In genomic region chr4:148591637-148592380, GRCm38 (mm10) we compare ENCODE assay signal across 8 mouse cellular contexts. TPM values are rescaled to one million over a fixed set of nuclear protein-coding genes. Genes with fewer than 3 reads are reported as not detected.
DNase-seq lines count a peak whose midpoint lies in the region; ATAC-seq and TF ChIP-seq lines count a peak whose summit lies in the region.

No protein-coding gene starts in this region.

- peak overlapping the region; percentile 96 for H3K4me3 ChIP-seq in heart, embryonic 11.5 days (ENCODE audit: low read depth, low read length)
- H3K4me3 ChIP-seq in bone marrow macrophage, adult 2 months (ENCODE audit: insufficient read depth, low read length), result peak overlapping the region; percentile 76
- H3K4me3 ChIP-seq in liver, embryonic 16.5 days (ENCODE audit: low read depth, low read length), result peak overlapping the region; percentile 83
- peak overlapping the region; percentile 89 for H3K4me3 ChIP-seq in small intestine, adult 2 months (ENCODE audit: low read depth, low read length)

- peak overlapping the region; percentile 87 for H3K9ac ChIP-seq in heart, embryonic 11.5 days (ENCODE audit: low read depth, low read length)
- H3K9ac ChIP-seq in liver, embryonic 16.5 days (ENCODE audit: low read depth, low read length), result peak overlapping the region; percentile 75

- H3K36me3 ChIP-seq in heart, embryonic 11.5 days (ENCODE audit: control insufficient read depth, insufficient read depth, low read length), result peaks cover 26% of the 10 kb centered on the region
- H3K36me3 ChIP-seq in liver, embryonic 16.5 days (ENCODE audit: control insufficient read depth, insufficient read depth), result peaks cover 27% of the 10 kb centered on the region
- H3K36me3 ChIP-seq in small intestine, adult 2 months (ENCODE audit: control insufficient read depth, insufficient read depth, low read length), result peaks cover 13% of the 10 kb centered on the region; the same call in 1 of the 2 replicates

- no peak for TF ChIP-seq CTCF in bone marrow macrophage, adult 2 months (IDR thresholded peaks at IDR 0.05; ENCODE audit: low read depth, low read length)
- no peak for TF ChIP-seq CTCF in small intestine, adult 2 months (IDR thresholded peaks at IDR 0.05; ENCODE audit: extremely low read depth, insufficient read length, insufficient replicate concordance, low read depth, low read length)

- peak; percentile 51 for ATAC-seq in heart, embryonic 11.5 days (replicated peaks; ENCODE audit: insufficient number of reproducible peaks, low FRiP score, low TSS enrichment)
- peak; percentile 34 for ATAC-seq in granulocyte monocyte progenitor cell, adult 5-6 weeks (replicated peaks; ENCODE audit: poor library complexity, severe bottlenecking)
- peak; percentile 25 for ATAC-seq in liver, embryonic 16.5 days (ENCODE audit: low read depth)

- no peaks in the 10 kb centered on the region for H3K27me3 ChIP-seq in heart, embryonic 11.5 days (ENCODE audit: control insufficient read depth, insufficient read depth, low read length)
- no peaks in the 10 kb centered on the region for H3K27me3 ChIP-seq in liver, embryonic 16.5 days (ENCODE audit: control insufficient read depth, insufficient read depth, low read depth, low read length)
- no peaks in the 10 kb centered on the region for H3K27me3 ChIP-seq in small intestine, adult 2 months (ENCODE audit: control insufficient read depth, insufficient read depth, low read length)

- peak overlapping the region; percentile 95 for H3K4me2 ChIP-seq in heart, embryonic 11.5 days
- H3K4me2 ChIP-seq in liver, embryonic 16.5 days (ENCODE audit: low read depth, low read length), result peak overlapping the region; percentile 93

- TF ChIP-seq POLR2A in bone marrow macrophage, adult 2 months (IDR thresholded peaks at IDR 0.05; ENCODE audit: borderline replicate concordance, low read depth, low read length), result no peak
- TF ChIP-seq POLR2A in small intestine, adult 2 months (IDR thresholded peaks at IDR 0.05; ENCODE audit: low read depth, low read length), result no peak

- H3K9me3 ChIP-seq in heart, embryonic 11.5 days (replicated peaks; ENCODE audit: control insufficient read depth, low read length), result no peaks in the 10 kb centered on the region
- no peaks in the 10 kb centered on the region for H3K9me3 ChIP-seq in liver, embryonic 16.5 days (replicated peaks; ENCODE audit: control insufficient read depth, low read length)

- H3K4me1 ChIP-seq in heart, embryonic 11.5 days (ENCODE audit: control insufficient read depth, insufficient read depth, low read length), result peaks cover 7% of the 10 kb centered on the region
- peaks cover 12% of the 10 kb centered on the region for H3K4me1 ChIP-seq in bone marrow macrophage, adult 2 months (ENCODE audit: control insufficient read depth, insufficient read depth, low read length)
- peaks cover 19% of the 10 kb centered on the region for H3K4me1 ChIP-seq in liver, embryonic 16.5 days (ENCODE audit: control insufficient read depth, low read depth, low read length)
- H3K4me1 ChIP-seq in small intestine, adult 2 months (ENCODE audit: control insufficient read depth, insufficient read depth, insufficient read length, low read length), result peaks cover 7% of the 10 kb centered on the region; the same call in 1 of the 2 replicates

- under 1% methylated on average over 52 of the region's 53 CpGs for WGBS in heart, embryonic 11.5 days (ENCODE audit: insufficient replicate concordance)
- WGBS in liver, embryonic 16.5 days (ENCODE audit: insufficient replicate concordance), result under 1% methylated on average over 53 of the region's 53 CpGs
- WGBS in small intestine, adult 2 months, result 1% methylated on average over 53 of the region's 53 CpGs

- intact Hi-C loops in heart, postnatal 10 days (cut with DNase I), result no loop called here

- H3K27ac ChIP-seq in heart, embryonic 11.5 days (ENCODE audit: low read depth, low read length), result peak overlapping the region; percentile 68; the same call in 1 of the 2 replicates
- peak overlapping the region; percentile 67 for H3K27ac ChIP-seq in bone marrow macrophage, adult 2 months (ENCODE audit: insufficient read depth, low read depth, low read length)
- H3K27ac ChIP-seq in liver, embryonic 16.5 days (ENCODE audit: low read length), result 0 out of 2 replicates have a peak overlapping the region, but pooled peaks have one; percentile 12
- no peak overlapping the region for H3K27ac ChIP-seq in small intestine, adult 2 months (ENCODE audit: insufficient read depth, low read depth, low read length)

- no peak for DNase-seq in heart, postnatal 10 days
- peak; percentile 46 for DNase-seq in 3T3-L1 (ENCODE audit: low read depth, low spot score)
- no peak for DNase-seq in T-cell, adult 2 months (ENCODE audit: low spot score)

RNA-seq across cellular contexts. Expression of gene Srm, which starts 0.5 kb away (rescaled TPM):
- polyA plus RNA-seq in heart, embryonic 11.5 days (2014; fragmentation: Nextera tagmentation; extraction: Ambion mirVana), result 129 and 155 TPM in 2 replicates
- 10 to 100 TPM; 25.4 to 26.8 TPM for total RNA-seq in heart, postnatal 10 days (2021)
- 7.3 and 9.3 TPM in 2 replicates for polyA plus RNA-seq in bone marrow macrophage, adult 2 months (2012; ENCODE audit: insufficient read depth, insufficient read length, missing spikeins)
- total RNA-seq in granulocyte monocyte progenitor cell, adult 5-6 weeks (2014; fragmentation: Nextera tagmentation), result 230 and 275 TPM in 2 replicates
- 53.4 and 63.4 TPM in 2 replicates for total RNA-seq in granulocyte monocyte progenitor cell, adult 5-6 weeks (2017)
- 88.3 and 94.2 TPM in 2 replicates for polyA plus RNA-seq in liver, embryonic 16.5 days (2015; fragmentation: Nextera tagmentation; extraction: Ambion mirVana)
- polyA plus RNA-seq in small intestine, adult 2 months (2012; rRNA removed), result 42.6 and 44.5 TPM in 2 replicates

RNA-seq across cellular contexts. Expression of gene Masp2, which starts 10.5 kb away (rescaled TPM):
- 0.37 TPM in 1 of 2 replicates, not detected in the other for polyA plus RNA-seq in heart, embryonic 11.5 days (2014; fragmentation: Nextera tagmentation; extraction: Ambion mirVana)
- total RNA-seq in heart, postnatal 10 days (2021), result under 1 TPM; 0.29 to 0.30 TPM
- not detected in 2 replicates for polyA plus RNA-seq in bone marrow macrophage, adult 2 months (2012; ENCODE audit: insufficient read depth, insufficient read length, missing spikeins)
- 0.47 TPM in 1 of 2 replicates, not detected in the other for total RNA-seq in granulocyte monocyte progenitor cell, adult 5-6 weeks (2014; fragmentation: Nextera tagmentation)
- total RNA-seq in granulocyte monocyte progenitor cell, adult 5-6 weeks (2017), result 0.46 and 0.65 TPM in 2 replicates
- 58.7 and 65.9 TPM in 2 replicates for polyA plus RNA-seq in liver, embryonic 16.5 days (2015; fragmentation: Nextera tagmentation; extraction: Ambion mirVana)
- 0.16 and 1.7 TPM in 2 replicates for polyA plus RNA-seq in small intestine, adult 2 months (2012; rRNA removed)

RNA-seq across cellular contexts. Expression of gene Exosc10, which starts 33.6 kb away (rescaled TPM):
- 75.0 and 79.4 TPM in 2 replicates for polyA plus RNA-seq in heart, embryonic 11.5 days (2014; fragmentation: Nextera tagmentation; extraction: Ambion mirVana)
- total RNA-seq in heart, postnatal 10 days (2021), result 10 to 100 TPM; 55.4 to 56.0 TPM
- 35.1 and 36.9 TPM in 2 replicates for polyA plus RNA-seq in bone marrow macrophage, adult 2 months (2012; ENCODE audit: insufficient read depth, insufficient read length, missing spikeins)
- total RNA-seq in granulocyte monocyte progenitor cell, adult 5-6 weeks (2014; fragmentation: Nextera tagmentation), result 63.9 and 80.2 TPM in 2 replicates
- total RNA-seq in granulocyte monocyte progenitor cell, adult 5-6 weeks (2017), result 57.7 and 62.5 TPM in 2 replicates
- 30.3 and 31.4 TPM in 2 replicates for polyA plus RNA-seq in liver, embryonic 16.5 days (2015; fragmentation: Nextera tagmentation; extraction: Ambion mirVana)
- 8.6 and 11.3 TPM in 2 replicates for polyA plus RNA-seq in small intestine, adult 2 months (2012; rRNA removed)

RNA-seq across cellular contexts. Expression of gene Tardbp, which starts 35.0 kb away (rescaled TPM):
- polyA plus RNA-seq in heart, embryonic 11.5 days (2014; fragmentation: Nextera tagmentation; extraction: Ambion mirVana), result 118 and 135 TPM in 2 replicates
- 100 to 1,000 TPM; 148 to 181 TPM for total RNA-seq in heart, postnatal 10 days (2021)
- polyA plus RNA-seq in bone marrow macrophage, adult 2 months (2012; ENCODE audit: insufficient read depth, insufficient read length, missing spikeins), result 180 and 197 TPM in 2 replicates
- 411 and 464 TPM in 2 replicates for total RNA-seq in granulocyte monocyte progenitor cell, adult 5-6 weeks (2014; fragmentation: Nextera tagmentation)
- 541 and 579 TPM in 2 replicates for total RNA-seq in granulocyte monocyte progenitor cell, adult 5-6 weeks (2017)
- 110 and 128 TPM in 2 replicates for polyA plus RNA-seq in liver, embryonic 16.5 days (2015; fragmentation: Nextera tagmentation; extraction: Ambion mirVana)
- polyA plus RNA-seq in small intestine, adult 2 months (2012; rRNA removed), result 6.7 and 7.7 TPM in 2 replicates

RNA-seq across cellular contexts. Expression of gene Gm572, which starts 51.3 kb away (rescaled TPM):
- polyA plus RNA-seq in heart, embryonic 11.5 days (2014; fragmentation: Nextera tagmentation; extraction: Ambion mirVana), result 0.19 and 0.27 TPM in 2 replicates
- 1 to 10 TPM; 4.5 to 5.0 TPM for total RNA-seq in heart, postnatal 10 days (2021)
- polyA plus RNA-seq in bone marrow macrophage, adult 2 months (2012; ENCODE audit: insufficient read depth, insufficient read length, missing spikeins), result not detected in 2 replicates
- not detected in 2 replicates for total RNA-seq in granulocyte monocyte progenitor cell, adult 5-6 weeks (2014; fragmentation: Nextera tagmentation)
- not detected in 2 replicates for total RNA-seq in granulocyte monocyte progenitor cell, adult 5-6 weeks (2017)
- polyA plus RNA-seq in liver, embryonic 16.5 days (2015; fragmentation: Nextera tagmentation; extraction: Ambion mirVana), result not detected in 2 replicates
- polyA plus RNA-seq in small intestine, adult 2 months (2012; rRNA removed), result 0.08 TPM in 1 of 2 replicates, not detected in the other

Comparison
In these comparisons a context has a peak if more than half of its experiments do, and no peak if none do; other contexts are left out.
1. RNA of gene Masp2, which starts 10.5 kb away (polyA plus RNA-seq): 58.7 to 65.9 TPM in liver, embryonic 16.5 days; 0.37 TPM in heart, embryonic 11.5 days, 0.16 to 1.7 TPM in small intestine, adult 2 months and not detected in bone marrow macrophage, adult 2 months; every median in the first group is over 10 times any median in the second.
2. Peak in every context shown above with its lines, with median percentiles within 50 percentile points of each other: ATAC-seq and H3K4me3 ChIP-seq.